Mouse (Mus musculus) cortical plate, adult 2 months (tissue): Measurements from ENCODE around the gene Cyp2d22.

Source experiments
- CTCF ChIP-seq: fragments of 200-500 bp; IDR thresholded peaks from 2 replicates; pipeline ENCODE4 v1.5.1; 2011; ENCODE audit warnings: mild to moderate bottlenecking, control low read depth, low read length; ENCODE audit not compliant: insufficient read depth; ENCODE audit errors: extremely low read depth
- POLR2A ChIP-seq: fragments of 200-500 bp; IDR thresholded peaks from 2 replicates; pipeline ENCODE4 v1.6.1; 2011; ENCODE audit warnings: mild to moderate bottlenecking, low read length, control low read depth; ENCODE audit not compliant: insufficient read depth; ENCODE audit errors: extremely low read depth

- TF ChIP-seq POLR2A: no peak
- TF ChIP-seq CTCF: no peak
Observed at GRCm38 (mm10) chr15:82374437-82374836, 5.6 kb downstream of the Cyp2d22 start.
